Mouse (Mus musculus) lung, adult 2 months (tissue): ENCODE results near the gene Dkkl1. TPM values are rescaled to one million over a fixed set of nuclear protein-coding genes. Genes with fewer than 3 reads are reported as not detected.
"Not testable (repeated sequence)": the region's sequence is repeated elsewhere in the genome, so short reads cannot be mapped to it uniquely, and the experiment has no call there.

Experiments used
- DNase-seq: peaks from one replicate; pipeline ENCODE4 v3.0.0; 2022
- H3K4me1 ChIP-seq: fragments of 200-500 bp; 2 replicates; pipeline ENCODE4 v1.6.1; 2011; ENCODE audit warnings: low read length; ENCODE audit not compliant: control insufficient read depth, insufficient read depth
- H3K4me3 ChIP-seq: fragments of 200-500 bp; replicated peaks from 2 replicates; pipeline ENCODE3; 2011; ENCODE audit warnings: low read depth, mild to moderate bottlenecking, control low read depth, low read length; ENCODE audit errors: extremely low read depth
- CTCF ChIP-seq: fragments of 200-500 bp; IDR thresholded peaks from 2 replicates; pipeline ENCODE4 v1.5.1; 2011; ENCODE audit warnings: mild to moderate bottlenecking, low read length, control low read depth; ENCODE audit not compliant: insufficient read depth
- POLR2A ChIP-seq: fragments of 200-500 bp; IDR thresholded peaks from 2 replicates; pipeline ENCODE4 v1.6.1; 2011; ENCODE audit warnings: low read depth, mild to moderate bottlenecking, control low read depth, low read length, borderline replicate concordance; ENCODE audit errors: extremely low read depth
- WGBS: fragments of 180-500 bp; shearing (Covaris S2); methylation state at CpG from one replicate; pipeline ENCODE4 v1.1.7; 2018; 5-methylcytosine and 5-hydroxymethylcytosine counted together
- polyA plus RNA-seq: library from polyadenylated mRNA; depleted of rRNA; stranded (reverse); fragments of >200 nt; gene quantifications from 2 replicates; pipeline ENCODE4 v1.2.3, GENCODE M21; 2012

The Dkkl1 gene
- polyA plus RNA-seq, 1 experiment: 5.2 TPM

- TF ChIP-seq POLR2A (no peak), CTCF (no peak)
- Histone ChIP-seq H3K4me1 (no peaks in the 10 kb centered on the region), H3K4me3 (no peak overlapping the region)
- WGBS: 7% methylated on average over 29 of the region's 29 CpGs
- no peak for DNase-seq
Observed at GRCm38 (mm10) chr7:45174567-45175280, 37.2 kb downstream of the Dkkl1 start.

DNA sequence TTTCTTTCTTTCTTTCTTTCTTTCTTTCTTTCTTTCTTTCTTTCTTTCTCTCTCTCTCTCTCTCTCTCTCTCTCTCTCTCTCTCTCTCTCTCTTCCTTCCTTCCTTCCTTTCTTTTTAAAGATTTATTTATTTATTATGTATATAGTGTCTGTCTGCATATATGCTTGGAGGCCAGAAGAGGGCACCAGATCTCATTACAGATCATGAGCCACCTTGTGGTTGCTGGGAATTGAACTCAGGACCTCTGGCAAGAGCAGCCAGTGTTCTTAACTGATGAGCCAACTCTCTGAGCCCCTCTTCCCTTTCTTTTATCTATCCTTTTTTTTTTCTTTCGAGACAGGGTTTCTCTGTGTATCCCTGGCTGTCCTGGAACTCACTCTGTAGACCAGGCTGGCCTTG is 38.2 kb downstream of the Dkkl1 start:
- WGBS: 57% methylated on average over 1 of the region's 1 CpGs
- not testable (repeated sequence) for H3K4me1 ChIP-seq, DNase-seq, H3K4me3 ChIP-seq

DNA sequence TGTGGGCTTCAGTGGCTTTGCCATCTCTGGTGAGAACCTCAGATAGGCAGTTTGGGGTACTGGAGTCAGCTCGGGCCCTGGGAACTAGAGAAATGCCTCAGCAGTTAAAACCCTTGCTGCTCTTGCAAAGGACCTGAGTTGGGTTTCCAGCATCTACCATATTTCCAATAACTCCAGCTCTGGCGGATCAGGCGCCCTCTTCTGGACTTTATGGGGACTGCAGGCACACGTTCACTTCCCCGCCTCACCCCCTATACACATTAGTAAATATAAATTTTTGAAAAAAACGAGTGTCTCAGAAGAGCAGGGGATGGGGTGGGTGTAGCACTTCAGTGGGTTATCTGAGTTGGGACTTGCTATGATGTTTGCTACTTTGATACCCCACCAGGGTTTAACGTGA is 39.0 kb downstream of the Dkkl1 start:
- TF ChIP-seq CTCF (peak; percentile 21; the same call in 1 of the 2 replicates), POLR2A (no peak)
- H3K4me3 ChIP-seq: no peak overlapping the region
- 0 out of 2 replicates have a peak, but pooled peaks cover 2% of the 10 kb centered on the region for H3K4me1 ChIP-seq
- 59% methylated on average over 7 of the region's 7 CpGs for WGBS
- no peak for DNase-seq

- H3K4me1 ChIP-seq: 0 out of 2 replicates have a peak, but pooled peaks cover 2% of the 10 kb centered on the region
- no peak for TF ChIP-seq POLR2A
- no peak for TF ChIP-seq CTCF
- 84% methylated on average over 3 of the region's 3 CpGs for whole genome bisulfite sequencing
Observed at GRCm38 (mm10) chr7:45169495-45169894, 42.5 kb downstream of the Dkkl1 start.

DNA sequence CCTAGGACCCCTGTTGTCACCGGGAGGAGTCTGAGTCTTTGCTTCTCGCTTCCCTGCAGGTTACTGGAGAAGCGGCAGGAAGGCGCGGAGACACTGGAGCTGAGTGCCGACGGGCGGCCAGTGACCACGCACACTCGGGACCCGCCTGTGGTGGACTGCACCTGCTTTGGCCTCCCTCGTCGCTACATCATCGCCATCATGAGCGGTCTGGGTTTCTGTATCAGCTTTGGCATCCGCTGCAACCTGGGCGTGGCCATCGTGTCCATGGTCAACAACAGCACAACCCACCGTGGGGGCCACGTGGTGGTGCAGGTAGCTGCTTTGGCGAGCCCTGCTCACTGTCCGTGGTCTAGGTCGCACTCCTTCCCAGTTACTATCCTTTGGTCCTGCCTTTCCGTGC is 43.3 kb downstream of the Dkkl1 start:
- WGBS: 6% methylated on average over 24 of the region's 24 CpGs
- DNase-seq: no peak
- Histone ChIP-seq H3K4me1 (0 out of 2 replicates have a peak, but pooled peaks cover 2% of the 10 kb centered on the region), H3K4me3 (no peak overlapping the region)
- TF ChIP-seq POLR2A (no peak), CTCF (no peak)

More at GRCm38 (mm10) chr7:45169495-45169894, 42.5 kb downstream of the Dkkl1 start:
- H3K4me3 ChIP-seq: no peak overlapping the region
- no peak for DNase-seq

GRCm38 (mm10) chr7:45167761-45168445 is 44.0 kb downstream of the Dkkl1 start:
- no peak overlapping the region for H3K4me3 ChIP-seq
- H3K4me1 ChIP-seq: 0 out of 2 replicates have a peak, but pooled peaks cover 2% of the 10 kb centered on the region
- 8% methylated on average over 19 of the region's 19 CpGs for WGBS
- TF ChIP-seq POLR2A: no peak
- no peak for TF ChIP-seq CTCF
- DNase-seq: no peak

DNA sequence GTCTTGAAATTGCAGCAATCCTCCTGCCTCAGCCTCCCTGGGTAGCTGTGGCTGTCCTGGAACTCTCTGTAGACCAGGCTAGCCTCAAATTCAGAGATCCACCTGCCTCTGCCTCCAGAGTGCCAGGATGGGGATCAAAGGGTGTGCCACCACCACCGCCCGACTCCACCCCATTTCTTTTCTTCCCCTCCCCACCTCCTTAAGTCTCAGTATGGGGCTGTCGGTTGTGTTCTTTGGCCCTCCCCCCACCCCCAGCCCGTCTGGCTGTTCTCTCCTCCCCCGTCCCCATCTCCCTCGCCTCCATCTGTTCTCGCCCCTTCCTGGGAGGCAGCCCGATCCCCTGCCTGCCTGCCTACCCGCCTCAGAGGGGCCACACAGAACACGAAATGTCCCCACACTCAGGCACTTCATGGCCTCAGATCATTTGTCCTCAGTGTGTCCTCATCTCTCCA is 45.0 kb downstream of the Dkkl1 start:
- Histone ChIP-seq H3K4me1 (0 out of 2 replicates have a peak, but pooled peaks cover 2% of the 10 kb centered on the region), H3K4me3 (no peak overlapping the region)
- no peak for DNase-seq
- WGBS: 23% methylated on average over 10 of the region's 10 CpGs
- TF ChIP-seq CTCF: no peak
- no peak for TF ChIP-seq POLR2A

DNA sequence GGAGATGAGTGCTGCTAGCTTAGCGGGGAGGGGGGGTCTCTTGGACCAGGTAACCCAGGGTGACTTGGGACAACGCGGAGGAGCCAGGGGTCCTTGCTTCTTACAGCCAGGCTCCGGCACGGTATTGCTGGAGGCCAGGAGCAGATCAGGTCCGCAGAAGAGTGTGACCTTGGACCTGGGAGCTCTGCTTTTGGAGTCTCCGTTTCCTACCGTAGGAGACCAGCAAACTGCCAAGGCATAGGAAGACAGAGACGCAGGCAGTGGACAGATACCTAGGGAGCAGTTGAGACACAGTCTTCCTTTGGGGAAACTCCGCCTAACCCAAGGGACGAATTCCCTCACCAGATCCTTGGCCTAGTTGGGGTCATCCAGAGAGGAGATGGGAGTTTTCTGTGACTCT is 46.2 kb downstream of the Dkkl1 start:
- TF ChIP-seq CTCF (no peak), POLR2A (no peak)
- WGBS: 54% methylated on average over 11 of the region's 11 CpGs
- no peak for DNase-seq
- no peak overlapping the region for H3K4me3 ChIP-seq
- 0 out of 2 replicates have a peak, but pooled peaks cover 2% of the 10 kb centered on the region for H3K4me1 ChIP-seq

- WGBS: 57% methylated on average over 5 of the region's 5 CpGs
- no peak for TF ChIP-seq CTCF
- no peak for TF ChIP-seq POLR2A
- DNase-seq: no peak
- Histone ChIP-seq H3K4me1 (0 out of 2 replicates have a peak, but pooled peaks cover 2% of the 10 kb centered on the region), H3K4me3 (no peak overlapping the region)
Observed at GRCm38 (mm10) chr7:45164833-45165232, 47.1 kb downstream of the Dkkl1 start.
